Mouse (Mus musculus) thymus, postnatal 10 days (tissue): ENCODE data around the gene Iqgap2.

Source experiments
- DNase-seq, 2 experiments: peaks; one replicate each; pipeline ENCODE4 v3.0.0; 2021; ENCODE audit warnings: low spot score in 2 of 2

The Iqgap2 gene

DNA sequence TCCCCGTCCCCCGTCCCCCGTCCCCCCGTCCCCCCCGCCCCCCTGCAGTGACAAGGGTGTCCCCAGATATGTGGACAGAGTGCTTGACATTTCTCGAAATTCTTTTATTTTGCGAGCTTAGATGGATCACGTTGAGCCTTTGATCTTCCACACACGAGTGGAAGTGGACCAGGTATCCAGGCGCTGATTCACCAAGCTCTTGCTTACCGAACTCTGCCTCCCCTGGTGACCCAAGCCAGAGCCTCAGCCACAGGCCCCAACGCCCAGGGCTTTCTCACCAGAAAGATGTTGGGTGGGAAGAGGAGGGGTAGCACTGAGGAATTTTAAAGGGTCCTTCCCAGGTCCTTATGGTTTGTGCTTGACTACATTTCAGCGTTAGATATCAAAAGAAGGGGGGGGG lies 272.9 kb downstream of the Iqgap2 start:
- DNase-seq = no peak

DNA sequence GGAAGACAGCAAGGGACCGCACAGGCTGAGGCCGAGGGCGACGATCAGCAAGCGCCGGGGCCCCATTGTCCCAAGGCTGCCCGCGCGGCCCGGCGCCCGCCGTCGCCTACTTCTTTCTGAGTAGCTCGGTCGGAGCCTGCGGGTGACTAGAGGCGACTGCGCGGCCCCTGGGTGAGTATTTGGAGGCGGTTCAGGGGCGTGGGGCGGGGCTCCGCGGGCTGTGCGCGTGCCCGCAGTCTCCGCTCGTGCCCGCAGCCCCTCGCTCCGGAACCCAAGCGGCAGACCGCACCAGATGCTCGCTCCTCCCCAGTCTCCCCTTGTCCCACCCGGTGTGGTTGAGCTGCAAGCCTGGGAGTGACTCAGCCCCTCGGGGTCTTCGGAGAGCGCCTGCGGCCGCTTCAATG lies 273.4 kb downstream of the Iqgap2 start, which contains the start of gene F2r:
F2r (minus strand) TSS at position 179 of the 404 bp plus-strand sequence.
- DNase-seq = peak; percentile 78 to 84

DNA sequence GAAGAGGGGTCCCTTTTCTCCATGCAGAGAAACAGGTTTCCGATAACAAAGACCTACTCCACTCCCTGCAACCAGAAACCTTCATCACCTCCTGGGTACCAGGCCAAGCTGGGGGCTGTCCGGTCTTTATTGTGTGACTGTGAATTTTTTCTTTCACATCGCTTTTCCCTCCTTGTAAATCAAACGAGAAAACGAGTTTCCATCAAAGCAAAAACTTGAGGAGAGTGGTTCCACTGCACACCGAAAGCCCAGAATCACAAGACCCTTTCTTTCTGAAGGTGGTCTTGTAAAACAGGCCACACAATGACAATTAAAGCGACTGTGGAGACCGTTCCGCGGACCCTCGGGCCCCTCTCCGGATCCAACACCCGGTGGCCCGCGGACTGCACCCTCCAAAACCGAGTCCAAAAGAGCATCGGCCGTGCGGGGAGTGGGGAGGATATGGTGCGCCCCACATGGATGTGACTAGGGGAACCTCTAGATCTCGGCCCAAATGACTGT lies 274.0 kb downstream of the Iqgap2 start:
- DNase-seq = no peak

DNA sequence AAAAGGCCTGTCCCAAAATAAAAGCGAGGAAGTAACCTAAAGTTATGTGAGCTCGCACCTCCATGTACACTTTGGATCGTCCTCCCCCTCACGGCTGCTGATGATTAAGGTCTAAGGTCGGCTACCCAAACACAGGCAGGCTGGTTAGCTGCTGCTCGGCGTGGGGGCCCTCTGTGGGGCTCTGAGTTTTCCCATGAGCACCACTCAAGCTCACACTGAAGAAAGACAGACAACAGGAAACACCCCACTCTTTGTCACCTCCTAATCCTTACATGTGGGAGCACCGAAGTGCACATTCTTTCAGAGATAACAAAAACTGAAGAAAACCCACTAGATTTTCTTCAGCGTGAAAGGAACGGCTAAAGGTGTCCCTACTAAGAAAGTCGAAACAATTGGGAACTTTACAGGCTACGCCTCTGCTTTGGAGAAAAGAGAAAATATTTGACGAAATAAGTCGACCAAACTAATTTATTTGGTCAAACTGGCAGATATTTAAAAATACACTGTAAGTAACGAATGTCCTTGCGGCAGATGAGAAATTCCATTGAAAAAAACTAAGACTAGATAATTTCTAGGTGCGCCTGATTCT lies 274.5 kb downstream of the Iqgap2 start:
- peak; percentile 35 to 48 for DNase-seq

DNA sequence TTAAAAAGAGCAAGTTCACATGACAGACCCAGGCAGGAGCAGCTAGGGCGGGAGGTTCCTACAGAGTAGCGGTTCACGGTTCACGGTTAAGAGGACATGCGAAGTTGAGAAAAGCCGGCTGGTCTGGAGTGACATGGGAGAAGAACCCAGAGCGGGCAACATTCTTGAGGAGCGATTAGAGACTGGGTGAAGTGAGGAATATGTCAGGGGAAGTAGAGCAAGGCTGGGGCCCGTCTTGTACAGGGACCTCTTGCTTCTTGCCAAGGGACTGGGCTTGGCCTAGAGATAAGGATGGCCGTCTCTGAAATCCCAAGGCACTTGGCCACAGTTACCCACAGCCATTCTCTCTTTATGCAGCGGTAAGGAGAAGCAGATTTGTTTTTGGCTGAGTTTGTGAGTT lies 275.2 kb downstream of the Iqgap2 start:
- no peak for DNase-seq

DNA sequence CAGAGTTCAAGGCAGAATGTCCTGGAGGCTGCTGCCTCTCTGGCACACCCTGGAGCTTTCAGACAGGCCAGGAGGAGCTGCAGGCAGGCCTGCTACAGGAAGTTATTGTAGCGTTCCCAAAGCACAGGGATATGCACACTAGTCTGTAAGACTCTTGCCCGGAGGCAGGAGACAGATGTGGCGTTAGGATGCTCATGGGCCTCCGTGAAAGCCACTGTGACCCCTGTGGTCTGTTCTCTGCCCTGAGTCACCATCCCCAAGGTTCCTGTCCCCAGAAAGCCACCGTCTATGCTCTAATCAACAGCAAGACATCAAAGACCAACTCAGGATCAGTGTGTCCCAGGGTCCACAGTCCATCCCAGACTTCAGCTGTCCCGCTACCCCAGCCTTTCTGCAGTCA lies 277.0 kb downstream of the Iqgap2 start:
- DNase-seq = no peak

DNA sequence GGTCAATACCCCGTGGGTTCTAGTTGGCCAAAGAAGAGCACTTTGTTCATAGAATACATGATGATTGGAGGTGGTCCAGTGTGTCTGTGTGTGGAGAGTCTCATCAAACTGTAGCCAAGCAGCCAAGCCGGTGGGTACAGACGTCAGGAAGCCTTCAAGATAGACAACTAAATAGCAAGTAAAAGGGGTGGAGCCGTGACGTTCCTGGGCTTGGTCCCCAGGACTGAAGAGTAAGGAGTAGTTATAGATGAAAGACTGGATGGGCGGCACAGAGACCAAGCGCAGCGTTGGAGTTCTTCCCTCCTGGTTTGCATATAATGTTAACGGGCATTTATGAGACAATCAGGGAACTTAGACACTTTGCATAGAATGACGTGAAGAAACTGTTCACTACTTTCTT lies 279.5 kb downstream of the Iqgap2 start:
- DNase-seq = no peak

DNA sequence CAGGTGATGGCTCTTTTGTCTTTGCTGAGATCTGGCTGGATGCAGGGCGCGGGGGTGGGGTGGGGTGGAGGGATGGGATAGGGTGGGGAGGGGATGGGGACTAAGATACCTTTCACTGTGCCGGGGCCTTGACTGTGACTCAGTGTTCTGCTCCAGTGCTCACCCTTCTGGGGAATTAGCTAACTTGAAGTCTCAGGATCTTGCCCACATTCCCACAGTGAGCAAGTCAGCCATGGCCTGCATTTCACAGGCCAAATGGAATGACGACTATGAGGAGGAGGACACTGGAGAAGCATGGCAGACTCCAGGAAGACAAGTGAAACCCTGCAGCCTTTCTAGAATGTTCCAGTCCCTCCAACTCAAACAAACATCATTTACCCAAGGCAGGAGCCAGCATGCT lies 280.0 kb downstream of the Iqgap2 start:
- no peak for DNase-seq

DNA sequence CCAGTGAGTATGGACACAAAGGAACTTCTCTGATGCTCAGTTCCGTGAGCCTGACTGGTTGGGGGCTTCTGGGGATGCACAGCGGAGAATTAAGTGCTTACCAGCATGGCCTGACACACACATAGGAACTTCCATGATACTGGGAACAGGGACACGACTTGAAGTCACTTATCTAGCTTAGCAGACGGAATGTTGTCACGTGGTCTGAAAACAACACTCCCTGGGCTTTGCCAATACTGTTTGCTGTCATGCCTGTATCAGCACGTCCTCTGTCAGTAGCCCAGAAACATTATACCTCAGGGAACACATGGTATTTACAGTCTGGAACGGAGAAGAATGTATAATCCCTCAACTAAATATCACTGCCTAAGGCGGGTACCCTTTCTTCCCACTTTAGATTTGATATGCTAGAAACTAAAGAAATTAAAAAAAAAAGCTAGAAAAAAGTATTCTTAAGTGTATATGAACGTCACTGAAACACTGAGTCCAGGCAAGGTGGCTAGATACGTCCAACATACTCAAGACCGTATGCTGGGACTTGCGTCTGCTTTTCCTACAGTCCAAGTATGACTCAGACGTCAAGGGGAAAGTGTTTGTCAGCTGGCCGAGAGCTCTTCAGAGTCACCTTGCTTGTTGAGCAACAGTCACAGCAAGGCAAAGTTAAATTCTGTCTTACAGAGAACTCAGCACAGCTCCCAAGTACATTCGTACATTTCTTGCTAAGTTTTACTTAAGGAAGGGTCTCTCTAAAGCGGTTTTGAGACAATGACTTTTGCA lies 280.7 kb downstream of the Iqgap2 start:
- DNase-seq = no peak

DNA sequence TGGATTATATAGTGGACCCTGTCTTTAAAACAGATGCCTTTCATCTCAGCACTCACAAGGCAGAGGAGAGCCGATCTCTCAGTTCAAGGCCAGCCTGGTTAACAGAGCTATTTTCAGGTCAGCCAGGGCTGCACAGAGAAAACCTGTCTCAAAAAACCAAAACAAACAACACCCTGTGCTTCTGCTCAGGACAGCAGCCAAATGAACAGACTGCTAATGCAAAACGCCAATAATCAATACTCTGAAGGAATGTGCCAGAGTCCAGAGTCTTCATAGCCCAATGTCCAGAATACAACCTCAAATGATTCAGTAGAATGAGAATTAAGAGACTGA lies 282.7 kb downstream of the Iqgap2 start:
- no peak for DNase-seq

DNA sequence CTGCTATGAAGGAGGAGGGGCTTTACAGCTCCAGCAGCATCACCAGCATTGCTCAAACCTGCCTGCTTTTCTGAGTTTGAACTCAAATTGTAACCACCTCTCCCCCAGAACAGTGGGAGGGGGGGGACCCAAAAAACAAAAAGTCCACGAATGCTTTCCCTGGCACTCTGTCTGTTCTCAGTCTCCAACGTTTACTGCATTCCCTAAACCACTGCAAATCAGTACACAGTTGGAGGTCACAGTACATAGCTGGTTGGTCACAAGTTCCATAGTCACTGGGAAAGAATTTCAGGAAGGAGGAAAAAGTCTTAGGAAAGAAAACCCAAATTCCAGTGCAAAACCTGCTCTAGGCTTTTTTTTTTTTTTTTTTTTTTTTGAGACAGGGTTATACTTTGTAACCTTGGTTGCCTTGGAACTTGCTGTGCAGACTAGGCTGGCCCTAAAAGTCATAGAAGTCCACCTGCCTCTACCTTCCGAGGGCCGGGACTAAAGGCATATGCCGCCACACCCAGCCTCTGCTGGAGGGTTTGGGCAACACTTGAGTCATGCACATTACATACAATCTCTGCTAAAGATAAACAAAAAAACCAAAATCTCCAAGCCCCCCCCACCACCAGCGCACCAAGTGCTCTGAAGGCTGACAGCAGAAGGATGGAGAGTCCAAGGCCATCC lies 283.2 kb downstream of the Iqgap2 start:
- no peak for DNase-seq

DNA sequence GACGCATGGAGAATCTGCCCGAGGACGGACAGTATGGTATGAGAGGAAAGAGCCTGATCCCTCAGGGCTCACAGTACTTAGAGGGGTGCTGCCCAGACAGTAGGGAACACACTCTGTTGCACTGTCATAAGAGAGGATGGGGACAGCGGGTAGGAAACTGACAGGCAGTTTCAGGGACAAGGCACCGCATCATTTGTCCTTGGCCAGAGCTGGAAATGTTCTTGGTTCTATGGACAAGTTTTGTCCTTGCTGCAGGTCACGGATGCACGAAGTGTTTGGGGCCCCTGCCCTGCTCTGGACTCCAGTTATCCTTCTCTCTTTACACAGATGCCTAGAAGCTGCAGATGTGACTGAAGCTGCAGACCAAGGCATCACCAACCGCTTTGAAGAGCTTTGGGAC lies 284.7 kb downstream of the Iqgap2 start:
- DNase-seq = no peak

DNA sequence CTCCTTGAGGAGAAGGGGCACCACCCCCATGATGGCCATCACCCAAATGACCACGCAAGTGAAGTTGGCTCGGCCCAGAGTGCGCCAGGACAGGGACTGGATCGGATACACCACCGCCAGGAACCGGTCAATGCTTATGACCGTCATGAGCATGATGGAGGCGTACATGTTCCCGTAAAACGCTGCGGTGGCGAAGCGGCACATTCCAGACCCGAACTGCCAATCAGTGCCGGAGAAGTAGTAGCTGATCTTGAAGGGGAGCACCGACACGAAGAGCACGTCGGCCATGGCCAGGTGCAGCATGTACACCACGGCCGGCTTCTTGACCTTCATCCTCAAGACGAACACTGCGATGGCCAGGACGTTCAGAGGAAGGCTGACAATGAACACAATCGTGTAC lies 287.4 kb downstream of the Iqgap2 start:
- DNase-seq = no peak

DNA sequence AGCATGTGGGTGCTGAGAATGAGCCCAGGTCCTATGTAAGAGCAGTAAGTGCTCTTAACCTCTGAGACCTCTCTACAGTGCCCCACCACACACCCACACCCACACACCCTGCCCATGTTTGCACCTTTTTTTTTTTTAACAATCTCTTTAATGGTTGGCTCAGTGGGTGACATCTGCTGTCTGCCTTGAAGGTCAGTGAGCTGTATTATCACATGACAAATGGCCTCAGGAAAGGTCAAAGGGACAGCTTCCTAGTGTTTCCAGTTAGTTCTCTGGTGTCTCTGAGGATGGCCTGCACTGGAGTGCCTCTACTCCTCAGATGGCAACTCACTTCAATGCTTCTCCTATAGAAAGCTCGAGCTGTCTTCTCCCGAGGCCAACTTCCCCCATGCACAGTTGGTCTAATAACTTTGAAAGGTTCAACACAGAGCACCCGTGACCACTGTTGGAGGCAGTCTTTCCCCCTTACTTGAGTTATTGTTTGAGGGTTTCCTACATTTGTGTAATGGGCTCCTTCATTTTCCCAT lies 291.8 kb downstream of the Iqgap2 start:
- DNase-seq = no peak

DNA sequence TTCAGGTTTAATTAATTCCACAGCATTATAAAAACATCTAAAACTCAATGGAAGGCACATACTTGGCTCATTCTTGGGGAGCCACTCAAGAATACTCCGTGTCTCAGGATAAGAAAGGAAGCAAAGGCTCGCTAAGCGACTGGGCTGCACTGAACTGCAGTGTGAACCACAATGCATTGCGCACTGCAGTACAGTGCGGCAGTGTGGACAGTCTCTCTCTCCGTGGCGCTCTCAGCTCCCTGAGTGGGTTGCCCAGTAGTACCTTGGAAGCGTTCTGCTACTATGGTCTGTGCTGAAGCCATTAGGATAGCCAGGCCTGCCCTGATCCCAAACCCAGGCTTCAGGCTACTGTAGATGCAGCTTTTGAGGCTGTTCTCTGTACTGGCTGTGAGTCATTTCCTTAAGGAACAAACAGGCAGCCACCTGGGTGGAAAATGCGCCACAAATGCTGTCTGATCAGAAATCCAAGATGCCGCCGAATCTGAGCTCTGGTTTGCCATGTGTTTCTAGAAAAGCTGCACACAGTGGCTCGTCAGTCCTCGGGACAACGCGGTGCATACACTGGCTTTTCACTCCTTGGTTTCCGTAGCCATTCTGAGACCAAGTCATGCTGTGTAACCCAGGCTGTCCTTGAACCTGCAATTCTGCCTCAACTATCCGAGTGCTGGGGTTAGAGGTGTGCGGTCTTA lies 293.3 kb downstream of the Iqgap2 start:
- DNase-seq = no peak

DNA sequence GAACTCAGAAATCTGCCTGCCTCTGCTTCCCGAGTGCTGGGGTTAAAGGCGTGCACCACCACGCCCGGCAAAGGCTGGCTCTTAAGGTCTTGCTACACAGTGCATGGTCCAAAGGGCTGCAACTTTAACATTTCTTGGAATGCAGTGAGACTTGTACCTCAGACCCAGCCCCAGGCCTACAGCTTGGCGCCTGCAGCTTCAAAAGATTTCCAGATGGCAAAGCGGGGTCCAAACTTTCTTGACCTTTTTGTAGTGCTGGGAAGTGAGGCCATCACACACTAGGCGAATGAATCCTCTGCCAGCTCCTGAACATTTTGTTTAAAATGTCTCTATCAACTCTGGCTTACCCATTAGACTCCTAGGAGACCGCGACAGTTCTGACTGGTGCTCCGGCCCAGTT lies 294.1 kb downstream of the Iqgap2 start:
- DNase-seq = no peak

DNA sequence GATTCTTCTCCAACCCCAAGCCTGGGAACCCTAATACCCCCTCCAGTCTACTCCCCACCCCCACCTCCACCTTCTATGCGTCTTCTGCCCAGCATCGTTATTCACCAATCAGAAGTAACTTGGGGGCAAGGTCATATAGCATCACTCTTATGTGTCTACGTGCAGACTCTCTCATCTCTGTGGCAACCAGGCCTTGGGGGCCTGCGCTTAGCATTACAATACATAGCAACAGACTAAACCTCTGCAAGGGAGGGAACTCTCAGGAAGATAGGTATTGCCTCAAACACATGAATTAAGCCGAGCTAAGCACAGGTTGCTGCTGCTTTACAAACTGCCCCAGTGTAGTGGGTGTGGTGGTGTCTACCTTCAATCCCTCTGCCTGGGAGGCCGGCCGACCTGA lies 295.0 kb downstream of the Iqgap2 start:
- no peak for DNase-seq

DNA sequence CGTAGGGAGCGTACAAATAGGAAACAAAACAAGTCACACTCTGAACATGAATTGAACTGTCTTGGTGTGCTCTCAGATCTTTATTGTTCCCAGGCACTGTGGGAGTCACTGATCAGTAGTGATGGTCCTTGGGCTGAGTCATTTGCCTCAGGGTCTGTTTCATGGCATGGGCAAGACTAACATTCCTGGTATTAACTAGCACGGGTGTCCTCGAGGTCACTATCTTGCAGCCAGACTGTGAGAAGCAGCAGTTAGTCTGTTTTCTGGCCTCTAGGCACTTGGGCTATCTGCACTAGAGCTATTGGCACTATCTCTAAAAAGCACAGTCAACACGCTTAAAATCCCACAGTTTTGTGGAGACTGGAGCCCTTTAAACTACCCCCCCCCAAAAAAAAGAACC lies 295.8 kb downstream of the Iqgap2 start:
- no peak for DNase-seq

DNA sequence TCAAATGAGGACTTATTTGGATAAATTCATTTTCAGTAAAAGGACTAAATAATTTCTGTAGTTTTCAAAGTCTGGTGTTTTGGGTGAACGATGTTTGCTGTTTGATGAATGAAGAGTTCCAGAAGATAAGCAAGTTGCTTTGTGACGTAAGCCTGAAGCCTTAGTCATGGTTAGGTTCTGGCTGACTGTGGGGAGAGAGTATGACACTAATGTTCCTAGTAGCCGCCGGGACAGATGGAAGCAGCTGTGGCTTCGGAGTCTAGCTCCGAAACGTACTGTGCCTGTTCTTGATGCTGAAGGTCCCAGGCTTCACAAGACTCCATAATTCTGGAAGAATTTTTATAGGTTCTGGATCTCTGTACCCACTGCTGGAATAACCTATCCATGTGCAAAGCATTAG lies 296.3 kb downstream of the Iqgap2 start:
- DNase-seq = no peak

DNA sequence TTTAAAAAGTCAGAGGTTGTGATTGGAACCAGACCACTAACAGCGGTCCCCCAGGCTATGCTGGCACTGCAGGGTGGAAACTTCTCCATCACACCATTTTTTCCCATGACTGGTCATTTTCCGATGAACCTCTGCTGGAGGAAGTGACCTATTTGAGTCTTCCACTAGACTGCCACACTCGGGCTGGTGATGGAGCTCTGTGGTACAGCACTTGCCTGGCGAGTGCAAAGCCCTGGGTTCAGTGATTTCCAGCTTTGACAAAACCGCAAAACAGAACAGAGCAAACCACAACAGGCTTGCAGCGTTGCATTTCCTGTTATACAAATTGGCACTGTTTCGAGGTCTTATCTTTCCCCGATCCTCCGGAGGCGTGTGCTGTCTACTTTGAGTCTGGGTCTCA lies 298.9 kb downstream of the Iqgap2 start:
- peak in 1 of 2 experiments; percentile 14 for DNase-seq

DNA sequence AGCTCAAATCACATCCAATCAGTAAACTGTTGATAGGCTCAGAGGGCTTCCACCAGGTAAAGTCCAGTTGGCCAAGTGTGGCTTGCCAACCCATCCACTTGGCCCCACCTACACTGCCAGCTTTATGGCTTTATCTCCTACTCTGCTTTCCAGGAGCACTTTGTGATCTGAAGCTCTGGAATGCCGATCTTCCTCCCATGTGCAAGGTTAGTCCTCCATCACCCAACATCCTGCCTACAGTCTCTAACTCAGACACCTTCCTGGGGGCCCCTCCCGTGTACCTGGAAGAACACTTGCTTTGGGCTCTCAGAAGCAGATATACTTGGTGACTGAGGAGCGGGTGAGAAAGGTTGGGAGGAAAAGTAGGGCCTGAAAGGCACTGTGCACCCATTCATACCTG lies 300.1 kb downstream of the Iqgap2 start:
- no peak for DNase-seq

DNA sequence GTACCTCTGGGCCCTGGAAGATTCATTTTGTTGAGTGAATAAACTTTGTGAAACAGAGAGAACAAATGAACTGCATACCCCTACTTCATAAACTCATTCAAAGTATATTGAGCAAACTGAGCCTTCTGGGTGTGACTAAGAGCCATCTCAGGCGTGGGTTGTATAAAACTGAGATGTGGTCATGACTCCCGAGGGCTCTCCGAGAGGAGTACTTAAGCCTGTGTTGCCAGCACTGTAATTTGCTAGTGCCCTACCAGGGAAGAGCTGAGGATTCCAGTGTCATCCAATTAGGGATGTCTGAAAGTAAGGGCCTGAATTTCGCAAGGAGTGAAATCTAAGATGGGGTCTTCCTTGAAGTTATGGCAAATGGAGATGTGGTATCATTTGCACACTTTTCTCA lies 304.1 kb downstream of the Iqgap2 start:
- no peak for DNase-seq
